Mouse (Mus musculus): ENCODE measurements around the gene Amz1.

DNA sequence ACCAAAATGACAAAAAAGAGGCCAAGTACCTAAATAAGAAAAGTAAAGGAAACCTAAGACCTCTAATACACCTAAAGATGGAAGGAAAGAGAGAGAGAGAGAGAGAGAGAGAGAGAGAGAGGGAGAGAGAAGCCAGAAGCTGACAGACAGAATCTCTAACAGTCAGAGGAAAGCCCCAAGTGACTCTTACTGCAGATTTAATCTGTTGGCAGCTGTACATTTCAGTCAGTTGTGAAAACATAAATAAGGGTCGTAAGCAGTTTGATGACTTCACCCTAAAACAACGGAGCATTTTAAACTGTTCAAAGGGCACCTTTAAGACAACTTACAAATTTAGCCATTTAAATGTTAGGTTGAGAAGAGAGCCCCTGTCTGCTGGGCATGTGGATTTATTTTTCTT is 66.5 kb downstream of the Amz1 start:
- no peak for TF ChIP-seq CTCF (IDR thresholded peaks at IDR 0.05; ENCODE audit: low read depth, low read length)
- TF ChIP-seq POLR2A (IDR thresholded peaks at IDR 0.05; ENCODE audit: extremely low read depth, insufficient read depth, low read length): no peak
